Mouse (Mus musculus): ENCODE data around the gene Nudt3. TPM values are rescaled to one million over a fixed set of nuclear protein-coding genes. Genes with fewer than 3 reads are reported as not detected.

Gene Nudt3
- polyA plus RNA-seq, 1 experiment from 2014 or later = 227 TPM

DNA sequence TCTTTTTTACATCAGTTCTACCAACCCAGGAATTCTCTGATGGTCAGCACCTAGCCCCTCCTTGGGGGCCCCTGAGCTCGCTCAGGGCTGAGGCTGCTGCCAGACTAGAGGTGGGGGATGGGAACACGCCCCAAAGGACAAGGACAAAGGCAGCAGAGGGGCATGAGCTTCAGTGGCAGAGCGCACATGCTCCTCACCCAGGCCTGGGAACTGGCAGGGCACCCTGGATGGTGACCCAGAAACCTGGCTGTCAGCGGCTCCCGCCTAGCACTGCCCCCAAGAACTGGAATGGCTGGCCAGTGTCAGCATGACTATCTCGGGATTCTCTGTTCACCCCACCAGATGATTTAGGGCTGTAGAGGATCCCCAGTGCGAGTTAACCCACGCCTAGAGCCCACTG lies 74.1 kb downstream of the Nudt3 start:
- Histone ChIP-seq H3K9me3 (no peaks in the 10 kb centered on the region), H3K36me3 (no peaks in the 10 kb centered on the region), H3K9ac (replicated peaks) (no peak overlapping the region), H3K4me3 (replicated peaks) (no peak overlapping the region), H3K27me3 (peaks cover 5% of the 10 kb centered on the region), H3K4me1 (replicated peaks) (peaks cover 18% of the 10 kb centered on the region), H3K27ac (no peak overlapping the region), H3K4me2 (replicated peaks) (no peak overlapping the region)
- ATAC-seq = no peak
- WGBS = 42% methylated on average over 8 of the region's 8 CpGs

GRCm38 (mm10) chr17:27547253-27547868 lies 75.9 kb downstream of the Nudt3 start:
- Histone ChIP-seq H3K4me1 (replicated peaks) (peaks cover 18% of the 10 kb centered on the region), H3K27ac (no peak overlapping the region), H3K9ac (replicated peaks) (no peak overlapping the region), H3K4me2 (replicated peaks) (no peak overlapping the region), H3K36me3 (no peaks in the 10 kb centered on the region), H3K27me3 (no peaks in the 10 kb centered on the region), H3K4me3 (replicated peaks) (no peak overlapping the region), H3K9me3 (no peaks in the 10 kb centered on the region)
- no peak for ATAC-seq
- 77% methylated on average over 9 of the region's 9 CpGs for WGBS

DNA sequence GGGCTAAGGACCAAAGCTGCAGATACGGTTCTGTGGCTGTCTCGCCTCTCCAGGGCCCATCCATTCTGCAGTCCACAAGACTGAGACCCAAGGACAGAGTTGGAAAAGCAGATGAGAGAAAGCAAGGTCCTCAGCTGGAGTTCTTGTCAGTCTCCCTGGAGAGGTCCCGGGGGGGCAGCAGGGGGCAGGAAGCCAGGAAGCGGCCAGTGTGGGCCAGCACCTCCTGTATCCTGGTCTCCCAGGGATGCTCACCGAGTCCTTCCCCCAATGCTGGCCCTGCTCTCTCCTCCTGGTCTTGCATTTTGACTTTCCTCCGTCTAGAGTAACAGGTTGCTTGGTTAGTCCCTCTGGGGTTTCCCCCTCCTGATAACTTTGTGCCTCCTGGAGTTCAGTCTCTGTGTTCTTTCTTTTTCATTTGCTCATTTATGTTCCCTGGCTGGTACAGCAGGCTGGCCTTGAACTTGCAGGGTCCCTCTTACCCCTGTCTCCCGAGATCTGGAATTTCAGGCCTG lies 76.7 kb downstream of the Nudt3 start:
- Histone ChIP-seq H3K9me3 (no peaks in the 10 kb centered on the region), H3K4me3 (replicated peaks) (no peak overlapping the region), H3K27me3 (no peaks in the 10 kb centered on the region), H3K4me1 (replicated peaks) (peaks cover 18% of the 10 kb centered on the region), H3K36me3 (no peaks in the 10 kb centered on the region), H3K4me2 (replicated peaks) (no peak overlapping the region), H3K27ac (no peak overlapping the region), H3K9ac (replicated peaks) (no peak overlapping the region)
- no peak for ATAC-seq
- WGBS = 63% methylated on average over 7 of the region's 7 CpGs

DNA sequence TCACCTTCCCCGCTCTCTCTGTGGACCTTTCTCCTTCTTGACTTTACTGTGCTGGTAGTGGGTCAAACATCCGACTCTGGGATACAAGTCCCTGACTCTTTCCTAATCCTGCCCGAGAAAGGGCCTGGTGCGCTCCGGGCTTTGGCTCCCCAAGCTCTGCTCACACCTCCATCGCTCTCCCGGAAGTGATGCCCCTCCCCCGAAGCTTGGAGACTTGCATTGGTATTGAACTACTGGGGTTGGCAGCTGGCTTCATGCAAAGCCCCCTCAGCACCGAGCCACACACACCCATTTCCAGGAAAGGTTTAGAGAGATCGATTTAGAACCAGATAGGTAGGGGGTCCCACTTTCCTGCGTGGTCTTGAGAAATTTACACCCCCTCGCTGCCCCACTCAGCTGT lies 77.3 kb downstream of the Nudt3 start:
- H3K27me3 ChIP-seq = no peaks in the 10 kb centered on the region
- H3K9me3 ChIP-seq = no peaks in the 10 kb centered on the region
- H3K9ac ChIP-seq (replicated peaks) = no peak overlapping the region
- no peak overlapping the region for H3K4me2 ChIP-seq (replicated peaks)
- no peak for ATAC-seq
- H3K4me3 ChIP-seq (replicated peaks) = no peak overlapping the region
- H3K4me1 ChIP-seq (replicated peaks) = peaks cover 18% of the 10 kb centered on the region
- H3K27ac ChIP-seq = no peak overlapping the region
- no peaks in the 10 kb centered on the region for H3K36me3 ChIP-seq
- 46% methylated on average over 12 of the region's 12 CpGs for WGBS

- WGBS = 81% methylated on average over 11 of the region's 11 CpGs
- Histone ChIP-seq H3K27ac (no peak overlapping the region), H3K27me3 (no peaks in the 10 kb centered on the region), H3K9me3 (no peaks in the 10 kb centered on the region), H3K4me2 (replicated peaks) (no peak overlapping the region), H3K4me1 (replicated peaks) (peaks cover 16% of the 10 kb centered on the region), H3K36me3 (no peaks in the 10 kb centered on the region), H3K9ac (replicated peaks) (no peak overlapping the region), H3K4me3 (replicated peaks) (no peak overlapping the region)
- no peak for ATAC-seq
Measured at GRCm38 (mm10) chr17:27544551-27544950, 78.7 kb downstream of the Nudt3 start.

- H3K9ac ChIP-seq (replicated peaks) = no peak overlapping the region; the same call in 1 of the 2 replicates
- no peaks in the 10 kb centered on the region for H3K36me3 ChIP-seq
- H3K9me3 ChIP-seq = no peaks in the 10 kb centered on the region
- WGBS = 75% methylated on average over 3 of the region's 3 CpGs
- H3K4me2 ChIP-seq (replicated peaks) = no peak overlapping the region
- H3K27ac ChIP-seq = no peak overlapping the region
- no peak overlapping the region for H3K4me3 ChIP-seq (replicated peaks)
- 0 out of 2 replicates have a peak, but pooled peaks cover 4% of the 10 kb centered on the region for H3K4me1 ChIP-seq (replicated peaks)
- no peak for ATAC-seq
- no peaks in the 10 kb centered on the region for H3K27me3 ChIP-seq
Measured at GRCm38 (mm10) chr17:27541984-27542383, 81.3 kb downstream of the Nudt3 start.

DNA sequence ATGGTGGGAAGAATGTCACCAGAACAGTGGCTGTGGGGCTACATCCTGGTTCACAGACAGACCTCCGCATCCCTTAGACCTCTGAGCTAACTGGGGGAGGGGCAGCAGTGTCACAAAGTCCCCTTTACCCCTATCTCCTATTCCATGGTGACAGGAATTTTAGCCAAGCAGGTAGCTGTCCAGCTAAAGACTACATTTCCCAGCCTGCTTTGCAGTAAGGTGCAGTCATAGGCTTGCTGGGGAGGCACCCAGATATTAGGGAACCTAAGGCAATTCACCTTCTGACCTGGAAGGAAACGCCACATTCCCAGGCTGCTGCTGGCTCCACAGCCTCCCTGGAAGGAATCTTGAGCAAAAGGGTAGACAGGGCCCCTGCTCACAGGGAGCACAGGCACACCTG lies 82.0 kb downstream of the Nudt3 start:
- Histone ChIP-seq H3K4me2 (replicated peaks) (no peak overlapping the region), H3K4me3 (replicated peaks) (no peak overlapping the region), H3K4me1 (replicated peaks) (0 out of 2 replicates have a peak, but pooled peaks cover 1% of the 10 kb centered on the region), H3K27ac (no peak overlapping the region), H3K36me3 (no peaks in the 10 kb centered on the region), H3K9ac (replicated peaks) (no peak overlapping the region), H3K27me3 (no peaks in the 10 kb centered on the region), H3K9me3 (no peaks in the 10 kb centered on the region)
- ATAC-seq = no peak
- 79% methylated on average over 2 of the region's 2 CpGs for WGBS

DNA sequence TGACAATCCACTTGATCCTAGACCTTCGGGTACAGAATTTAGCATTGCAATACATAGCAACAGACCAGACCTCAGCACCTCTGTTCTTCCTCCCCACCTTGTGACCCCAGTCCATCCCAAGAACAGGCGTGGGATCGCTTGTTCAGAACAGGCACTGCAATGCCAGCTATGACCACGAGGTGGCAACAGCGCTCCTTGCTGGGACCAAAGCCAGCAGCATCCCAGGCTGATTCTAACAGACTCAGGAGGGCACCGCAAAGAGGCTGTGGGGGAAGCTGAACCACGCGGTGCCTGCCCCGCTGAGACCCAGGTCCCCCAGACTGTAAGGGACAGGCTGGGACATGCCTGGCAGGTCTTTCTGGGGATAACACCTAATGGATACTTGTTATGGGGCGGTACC lies 88.6 kb downstream of the Nudt3 start:
- ATAC-seq = peak; percentile 90
- Histone ChIP-seq H3K4me1 (replicated peaks) (0 out of 2 replicates have a peak, but pooled peaks cover 3% of the 10 kb centered on the region), H3K4me2 (replicated peaks) (peak overlapping the region; percentile 22; the same call in 1 of the 2 replicates)

DNA sequence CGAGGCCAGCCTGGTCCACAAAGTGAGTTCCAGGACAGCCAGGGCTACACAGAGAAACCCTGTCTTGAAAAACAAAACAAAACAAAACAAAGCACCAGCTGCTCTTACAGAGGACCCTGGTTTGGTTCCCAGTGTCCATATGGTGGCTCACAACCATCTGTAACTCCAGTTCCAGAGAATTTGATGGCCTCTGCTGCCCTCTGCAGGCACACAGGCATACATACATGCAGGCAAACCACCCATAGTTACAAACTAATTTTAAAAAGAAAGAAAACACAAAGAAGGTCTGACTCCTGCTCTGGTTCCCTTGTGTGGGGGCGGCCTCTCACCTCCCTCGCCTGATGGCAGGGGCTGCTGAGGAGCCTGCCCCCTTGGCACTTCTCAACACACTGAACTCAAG lies 89.9 kb downstream of the Nudt3 start:
- no peak overlapping the region for H3K4me2 ChIP-seq (replicated peaks)
- WGBS = 87% methylated on average over 3 of the region's 3 CpGs
- H3K4me3 ChIP-seq (replicated peaks) = no peak overlapping the region
- H3K4me1 ChIP-seq (replicated peaks) = 0 out of 2 replicates have a peak, but pooled peaks cover 3% of the 10 kb centered on the region
- no peaks in the 10 kb centered on the region for H3K9me3 ChIP-seq
- no peak overlapping the region for H3K27ac ChIP-seq
- no peak overlapping the region for H3K9ac ChIP-seq (replicated peaks)
- H3K27me3 ChIP-seq = no peaks in the 10 kb centered on the region
- H3K36me3 ChIP-seq = no peaks in the 10 kb centered on the region
- no peak for ATAC-seq

More for the DNA sequence above, 88.6 kb downstream of the Nudt3 start:
- H3K4me3 ChIP-seq (replicated peaks) = no peak overlapping the region
- WGBS = 3% methylated on average over 10 of the region's 10 CpGs
- H3K36me3 ChIP-seq = no peaks in the 10 kb centered on the region
- H3K27ac ChIP-seq = no peak overlapping the region
- H3K9me3 ChIP-seq = no peaks in the 10 kb centered on the region
- H3K9ac ChIP-seq (replicated peaks) = no peak overlapping the region
- H3K27me3 ChIP-seq = no peaks in the 10 kb centered on the region

DNA sequence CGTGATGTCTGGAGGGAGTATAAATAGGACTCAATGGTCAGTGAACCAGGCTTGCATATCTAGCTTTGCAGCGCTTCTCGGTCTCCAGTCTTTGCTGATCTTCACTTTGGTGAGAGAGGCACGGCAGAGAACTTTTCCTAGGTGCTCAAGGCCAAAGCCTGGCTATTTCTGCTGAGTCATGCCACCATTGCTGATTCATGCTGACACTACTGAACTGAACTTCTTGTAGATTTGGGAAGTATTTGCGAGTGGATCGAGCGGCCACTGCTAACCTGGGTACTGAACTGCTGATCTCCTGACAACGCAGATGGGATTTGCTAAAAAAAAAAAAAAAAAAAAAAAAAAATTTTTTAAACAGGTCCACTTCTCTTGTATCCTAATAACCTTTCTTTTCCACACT lies 91.2 kb downstream of the Nudt3 start:
- Histone ChIP-seq H3K4me1 (replicated peaks) (0 out of 2 replicates have a peak, but pooled peaks cover 6% of the 10 kb centered on the region), H3K27me3 (no peaks in the 10 kb centered on the region), H3K9me3 (no peaks in the 10 kb centered on the region), H3K4me2 (replicated peaks) (no peak overlapping the region), H3K36me3 (no peaks in the 10 kb centered on the region), H3K27ac (no peak overlapping the region), H3K4me3 (replicated peaks) (no peak overlapping the region), H3K9ac (replicated peaks) (no peak overlapping the region)
- ATAC-seq = no peak
- 91% methylated on average over 8 of the region's 8 CpGs for WGBS

All from midbrain, embryonic 13.5 days (tissue).